Mouse (Mus musculus): Measurements from ENCODE around the gene Sele.
"Not testable (repeated sequence)": the region's sequence is repeated elsewhere in the genome, so short reads cannot be mapped to it uniquely, and the experiment has no call there.

Gene Sele

DNA sequence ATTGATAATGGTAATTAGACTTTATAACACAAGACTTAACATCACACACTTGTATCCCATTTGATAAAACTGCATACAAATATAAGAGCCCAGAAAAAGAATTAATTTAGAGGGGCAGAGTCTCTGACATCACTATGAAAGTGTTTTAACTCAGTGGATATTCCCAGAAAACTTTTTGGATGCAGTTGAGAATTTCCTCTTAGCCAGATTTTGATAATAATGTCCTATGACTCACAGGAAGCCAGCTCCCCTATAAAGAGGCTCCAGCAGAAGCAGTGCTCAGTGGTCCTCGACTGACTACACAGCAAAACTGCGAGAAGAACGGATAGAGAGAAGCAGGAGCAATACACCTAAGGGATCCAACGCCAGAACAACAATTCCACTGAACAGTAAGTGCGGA lies at the start of gene Sele:
Gene Sele, plus strand, starts transcription at position 301 of the 400 bp plus-strand sequence.
- DNase-seq (ENCODE audit: low spot score in 2 of 2): no peak

DNA sequence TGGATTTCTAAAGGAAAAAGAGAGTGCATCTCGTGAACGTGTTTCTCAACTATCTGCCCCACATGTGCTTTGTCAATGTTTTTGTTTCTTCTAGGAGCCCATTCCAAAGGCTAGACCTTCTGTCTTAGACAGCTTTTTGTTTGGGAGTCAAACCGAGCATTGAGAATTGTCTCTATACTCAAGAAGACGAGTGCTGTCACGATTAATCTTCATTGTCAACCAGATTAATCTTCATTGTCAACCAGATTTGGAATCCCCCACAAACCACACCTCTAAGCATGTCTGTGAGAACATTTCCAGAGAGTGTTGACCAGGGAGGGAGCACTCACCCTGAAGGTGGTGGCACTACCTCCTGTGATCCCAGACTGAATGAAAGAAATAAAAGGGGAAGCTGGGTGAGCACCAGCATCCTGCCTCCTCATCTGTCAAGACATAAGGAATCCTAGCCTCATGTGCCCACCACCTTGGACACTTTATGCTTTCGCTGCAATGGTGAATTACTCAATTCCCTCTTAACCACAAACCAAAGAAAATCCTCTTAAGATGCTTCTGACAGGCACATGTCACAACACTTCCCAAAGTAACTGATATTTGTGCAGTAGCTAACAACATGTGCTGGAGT lies 46.1 kb upstream of the Sele start:
- no peak for DNase-seq (ENCODE audit: low spot score in 2 of 2)

DNA sequence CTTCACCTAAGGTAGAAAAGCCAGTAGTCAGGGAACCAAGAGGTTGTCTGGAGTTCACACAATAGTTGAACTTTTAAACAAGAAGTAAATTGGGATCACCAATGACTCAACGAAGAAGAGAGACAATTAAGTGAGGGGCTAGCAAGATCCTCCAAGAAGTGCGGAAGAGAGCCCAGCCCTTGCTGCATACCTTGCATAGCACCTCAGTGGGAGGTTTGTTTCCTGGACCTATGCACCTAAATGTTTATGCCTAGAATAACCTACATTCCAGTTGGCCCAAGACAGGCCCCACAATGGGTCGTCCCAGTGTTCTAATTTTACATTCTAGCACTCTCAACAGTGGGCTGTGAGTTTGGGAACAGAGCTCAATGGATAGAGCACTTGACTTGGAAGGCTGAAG lies 43.7 kb upstream of the Sele start:
- no peak for DNase-seq (ENCODE audit: low spot score in 2 of 2)

DNA sequence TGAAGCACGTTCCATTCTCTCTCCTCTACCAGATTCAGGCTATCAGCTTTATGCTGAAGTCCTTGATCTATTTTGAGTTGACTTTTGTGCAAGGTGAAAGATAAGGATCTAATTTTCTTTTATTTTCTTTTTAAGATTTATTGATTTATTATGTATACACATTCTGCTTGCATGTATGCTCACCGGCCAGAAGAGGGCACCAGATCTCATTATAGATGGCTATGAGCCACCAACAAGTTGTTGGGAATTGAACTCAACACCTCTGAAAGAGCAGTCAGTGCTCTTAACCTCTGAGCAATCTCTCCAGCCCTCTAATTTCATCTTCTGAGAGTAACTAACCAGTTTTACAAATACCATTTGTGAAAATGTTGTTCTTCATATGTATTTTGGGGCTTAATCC lies 38.8 kb upstream of the Sele start:
- DNase-seq (ENCODE audit: low spot score in 2 of 2): no peak

DNA sequence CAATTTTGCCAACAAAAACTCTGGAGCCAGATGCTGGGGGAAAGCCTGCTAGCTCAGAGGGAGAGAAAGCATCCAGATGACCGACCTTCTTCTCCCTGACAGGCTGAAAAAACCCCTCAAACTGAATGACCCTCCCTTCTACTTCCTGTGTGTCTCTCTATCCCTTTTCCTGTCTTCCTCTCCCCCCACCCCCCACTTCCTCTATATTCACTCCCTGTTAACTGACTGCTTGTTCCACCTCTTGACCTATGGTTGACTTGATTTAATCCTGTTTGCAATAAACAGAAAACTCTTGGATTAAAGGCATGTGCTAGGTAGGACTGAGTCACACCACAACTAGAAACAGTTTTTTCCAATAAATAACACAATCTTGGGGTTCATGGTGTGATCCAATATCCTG lies 33.4 kb upstream of the Sele start:
- DNase-seq (ENCODE audit: low spot score in 2 of 2): no peak

DNA sequence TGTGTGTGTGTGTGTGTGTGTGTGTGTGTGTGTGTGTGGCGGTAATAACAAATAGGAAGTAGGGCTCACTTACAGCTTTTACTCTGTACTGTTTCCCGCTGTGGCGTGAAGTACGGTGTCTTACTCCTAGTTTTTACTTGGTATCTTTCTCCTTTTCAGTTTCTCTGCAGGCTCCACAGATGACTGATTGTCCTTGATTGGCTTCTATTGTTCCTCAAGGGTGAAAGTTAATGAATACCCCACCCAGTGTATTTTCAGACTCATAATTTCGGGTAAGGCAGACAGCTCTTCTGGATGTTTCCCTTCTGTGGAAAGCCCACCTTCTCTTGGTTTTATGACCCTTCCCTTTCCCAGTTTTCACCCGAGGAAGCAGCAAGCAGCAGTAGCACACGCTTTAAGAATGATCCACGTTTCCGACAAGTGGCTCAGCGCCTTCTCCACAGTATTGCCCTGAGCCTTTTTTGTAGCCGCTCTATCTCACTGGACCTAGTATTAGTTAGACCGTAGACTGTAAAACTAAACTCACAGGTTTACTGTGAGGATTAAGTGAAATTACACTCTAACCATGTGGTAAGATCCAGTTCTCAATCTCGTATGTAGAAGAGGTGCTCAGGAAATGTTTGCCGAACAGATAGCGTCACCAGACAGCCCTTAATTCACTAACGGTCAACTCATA lies 29.7 kb upstream of the Sele start:
- no peak for DNase-seq (ENCODE audit: low spot score in 2 of 2)

DNA sequence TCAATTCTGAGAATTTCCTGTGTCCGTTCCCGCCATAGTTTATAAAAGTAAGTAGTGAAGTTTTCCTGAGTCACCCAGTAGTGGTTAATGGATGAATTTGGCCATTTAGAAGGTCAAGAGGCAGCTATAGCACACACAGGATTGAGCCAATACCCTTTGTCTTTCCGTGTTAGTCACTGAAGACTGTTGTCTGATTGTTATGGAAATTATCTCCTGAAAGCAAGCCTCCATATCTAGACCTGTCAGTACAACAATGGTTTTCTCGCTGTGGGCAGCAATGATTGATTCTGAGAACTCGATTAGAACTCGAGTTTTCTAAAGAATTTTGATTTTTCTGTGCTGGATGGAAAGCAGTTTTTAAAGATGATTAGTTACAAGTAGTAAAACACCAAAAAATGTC lies 28.2 kb upstream of the Sele start:
- DNase-seq (ENCODE audit: low spot score in 2 of 2): no peak

DNA sequence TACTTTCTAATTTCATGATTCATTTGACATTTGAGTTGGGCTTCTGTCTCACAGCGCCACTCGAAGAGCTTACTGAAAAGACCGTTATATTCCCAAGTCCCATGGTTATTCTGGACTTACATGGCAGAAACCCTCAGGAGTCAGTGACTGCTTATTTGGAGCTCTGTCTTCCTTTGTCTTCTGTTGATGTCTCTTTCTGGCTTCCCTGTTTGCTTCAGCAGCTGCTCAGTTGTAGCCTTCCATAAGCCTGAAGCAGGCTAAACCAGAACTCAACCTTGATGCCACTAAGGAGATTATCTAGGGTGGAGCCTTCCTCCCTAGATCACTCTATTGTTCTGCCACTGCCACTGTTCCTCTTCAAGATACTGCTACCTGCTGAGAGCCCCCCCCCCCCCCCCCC lies 27.3 kb upstream of the Sele start:
- DNase-seq (ENCODE audit: low spot score in 2 of 2): not testable (repeated sequence)

DNA sequence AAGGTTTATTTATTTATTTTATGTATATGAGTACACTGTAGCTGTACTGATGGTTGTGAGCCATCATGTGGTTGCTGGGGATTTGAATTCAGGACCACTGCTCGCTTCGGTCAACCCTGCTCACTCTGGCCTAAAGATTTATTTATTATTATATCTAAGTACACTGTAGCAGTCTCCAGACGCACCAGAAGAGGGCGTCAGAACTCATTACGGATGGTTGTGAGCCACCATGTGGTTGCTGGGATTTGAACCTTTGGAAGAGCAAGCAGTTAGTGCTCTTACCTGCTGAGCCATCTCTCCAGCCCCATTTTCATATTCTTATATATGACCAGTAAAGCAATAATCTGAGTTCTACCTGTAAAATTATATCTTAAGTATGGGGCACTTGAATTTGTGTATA lies 25.9 kb upstream of the Sele start:
- not testable (repeated sequence) for DNase-seq (ENCODE audit: low spot score in 2 of 2)

DNA sequence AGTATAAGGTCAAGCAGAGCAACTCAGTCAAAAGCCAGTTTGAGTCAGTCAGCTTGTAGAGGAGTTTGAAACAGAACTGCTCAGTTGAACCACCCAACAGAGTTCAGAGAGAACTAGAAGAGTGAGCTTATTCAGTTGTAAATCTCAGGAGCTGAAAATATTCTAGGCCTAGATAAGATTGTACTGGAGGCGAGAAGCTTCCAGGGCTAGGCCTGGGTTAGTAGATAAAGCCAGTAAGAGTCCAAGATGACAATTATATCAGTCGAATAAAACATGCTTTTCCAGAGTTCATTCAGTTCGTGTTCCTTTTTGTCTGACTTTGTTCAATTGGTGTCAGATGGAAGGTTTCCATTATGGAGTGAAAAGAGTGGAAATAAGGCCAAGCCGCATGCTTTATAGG lies 22.3 kb upstream of the Sele start:
- DNase-seq (ENCODE audit: low spot score in 2 of 2): no peak

DNA sequence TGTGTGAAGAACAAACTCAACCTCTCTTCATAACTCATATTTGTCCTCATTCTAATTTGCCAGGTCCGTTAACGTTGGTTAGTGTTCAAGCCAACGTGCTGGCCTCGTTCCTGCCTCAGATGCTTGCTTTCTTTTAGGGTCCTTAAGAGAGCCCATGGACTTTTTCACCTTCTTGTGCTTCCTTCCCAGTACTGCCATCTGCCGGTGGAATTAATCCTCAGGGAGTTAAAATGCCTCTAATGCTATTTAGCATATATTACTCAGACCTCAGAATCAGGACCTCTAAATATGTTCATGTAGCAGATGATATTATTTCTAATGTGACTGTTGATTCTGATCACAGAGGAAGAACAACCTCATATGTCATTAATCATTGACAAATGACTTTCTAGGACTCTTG lies 20.6 kb upstream of the Sele start:
- no peak for DNase-seq (ENCODE audit: low spot score in 2 of 2)

DNA sequence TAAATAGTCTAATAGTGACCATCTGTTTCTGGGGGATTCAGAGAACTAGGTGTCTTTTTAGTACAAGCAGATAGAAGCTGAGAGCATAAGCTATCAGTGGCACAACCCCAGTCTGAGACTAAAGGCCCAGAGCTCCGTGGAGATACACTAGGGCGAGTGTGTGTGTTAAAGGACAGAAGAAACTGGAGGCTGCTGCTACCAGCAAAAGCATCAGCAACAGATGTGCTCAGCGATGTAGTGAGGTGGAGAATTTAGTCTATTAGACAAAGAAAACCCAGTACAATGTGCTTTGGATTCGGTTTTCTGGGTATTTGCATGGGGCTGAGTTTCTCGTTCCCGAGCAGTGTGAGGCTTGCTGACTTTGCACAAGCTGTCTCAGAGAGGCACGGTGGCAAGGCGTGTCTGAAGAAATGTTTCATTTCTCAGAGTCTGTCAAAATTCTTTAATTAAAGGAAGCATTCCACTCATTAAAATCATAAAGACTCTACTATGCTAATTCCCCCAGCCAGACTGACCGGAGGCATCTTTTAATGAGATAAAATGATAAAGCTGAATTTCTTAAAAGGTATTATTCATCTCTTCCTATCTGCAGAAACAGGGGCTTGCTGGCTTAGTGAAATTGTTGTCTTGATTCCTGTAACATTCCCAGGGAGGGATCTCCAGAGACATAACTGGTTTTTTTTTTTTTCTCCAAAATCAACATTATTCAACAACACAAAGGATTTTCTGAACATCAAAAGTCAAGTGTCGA lies 7.5 kb upstream of the Sele start:
- no peak for DNase-seq (ENCODE audit: low spot score in 2 of 2)

DNA sequence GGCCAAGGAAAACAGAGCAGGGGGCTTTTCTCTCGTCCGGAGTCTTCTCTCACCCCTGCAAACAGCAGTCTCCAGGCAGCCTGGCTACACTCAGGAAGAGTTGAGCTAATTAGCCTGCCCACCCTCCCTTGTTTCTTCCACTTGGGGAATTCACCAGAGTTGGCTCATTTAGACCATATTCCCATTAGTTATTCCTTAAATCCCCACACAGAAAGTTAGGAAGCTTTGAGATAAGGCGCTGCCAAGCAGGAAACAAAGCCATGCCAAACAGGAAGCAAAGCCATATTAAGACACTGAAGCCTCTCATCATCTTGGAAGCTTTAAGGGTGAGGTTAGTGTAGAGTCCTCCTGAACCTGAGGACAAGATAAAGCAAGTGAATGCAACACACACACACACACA lies 4.5 kb upstream of the Sele start:
- DNase-seq (ENCODE audit: low spot score in 2 of 2): no peak

DNA sequence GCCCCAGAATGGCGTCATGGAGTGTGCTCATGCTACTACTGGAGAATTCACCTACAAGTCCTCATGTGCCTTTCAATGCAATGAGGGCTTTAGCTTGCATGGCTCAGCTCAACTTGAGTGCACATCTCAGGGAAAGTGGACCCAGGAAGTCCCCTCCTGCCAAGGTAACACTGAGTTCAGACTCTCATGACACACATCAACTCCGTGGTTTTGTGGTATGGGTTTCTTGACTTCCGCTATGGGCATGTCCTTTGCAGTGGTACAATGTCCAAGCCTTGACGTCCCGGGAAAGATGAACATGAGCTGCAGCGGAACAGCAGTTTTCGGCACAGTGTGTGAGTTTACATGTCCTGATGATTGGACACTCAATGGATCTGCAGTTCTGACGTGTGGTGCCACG lies 5.5 kb downstream of the Sele start:
- no peak for DNase-seq (ENCODE audit: low spot score in 2 of 2)

DNA sequence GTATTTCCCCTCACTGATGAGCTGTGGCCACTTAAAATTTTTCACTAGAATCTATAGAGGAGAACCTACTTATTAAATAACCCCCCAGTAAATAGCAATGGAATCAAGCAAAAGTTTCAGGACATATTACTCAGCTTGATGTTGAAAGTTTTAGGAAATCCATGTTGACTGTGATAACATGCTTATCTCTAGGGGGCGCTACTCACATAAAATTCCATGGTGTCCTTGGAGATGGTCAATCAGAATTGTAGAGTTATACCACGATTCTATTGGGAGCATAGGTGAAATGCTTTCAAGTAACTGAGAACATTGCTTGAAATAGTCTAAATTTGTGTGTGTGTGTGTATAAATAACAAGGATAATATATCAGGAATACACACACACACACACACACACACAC lies 6.8 kb downstream of the Sele start:
- no peak for DNase-seq (ENCODE audit: low spot score in 2 of 2)

DNA sequence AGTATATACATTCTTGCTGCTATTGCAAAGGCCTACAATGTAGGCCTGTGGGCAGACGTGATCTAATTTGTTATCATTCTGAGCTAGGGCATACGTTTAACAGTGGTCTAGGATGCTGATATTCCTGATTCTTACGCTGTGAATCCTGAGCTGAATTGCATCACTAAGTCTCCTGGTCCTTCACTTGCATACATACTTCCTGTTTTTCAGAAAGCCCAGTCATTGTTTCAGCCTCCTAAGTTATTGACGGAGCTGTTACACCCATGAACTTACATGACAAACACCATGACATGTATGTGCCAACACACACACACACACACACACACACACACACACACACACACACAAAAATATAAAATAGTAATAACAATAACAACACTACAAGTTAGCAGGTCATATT lies 12.0 kb downstream of the Sele start:
- DNase-seq (ENCODE audit: low spot score in 2 of 2): no peak

DNA sequence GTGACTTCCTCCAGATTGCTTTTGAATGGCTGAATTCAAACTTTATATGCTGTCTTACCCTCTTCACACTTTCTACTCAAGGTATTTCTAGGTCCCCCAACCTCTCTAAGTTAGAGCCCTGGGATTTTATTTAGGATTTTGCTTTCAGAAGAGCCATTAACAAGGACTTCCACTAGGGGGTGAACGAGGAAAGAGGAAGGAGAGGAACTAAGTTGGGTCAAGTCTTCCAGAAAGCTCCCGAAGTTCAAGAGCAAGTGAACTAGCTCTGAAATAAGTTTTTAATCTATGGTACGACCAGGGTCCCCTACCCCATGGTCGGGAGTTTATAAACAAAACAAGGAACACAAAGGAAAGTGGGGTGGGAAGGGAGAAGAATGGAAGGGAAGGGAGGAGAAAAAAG lies 13.2 kb downstream of the Sele start:
- DNase-seq (ENCODE audit: low spot score in 2 of 2): no peak

DNA sequence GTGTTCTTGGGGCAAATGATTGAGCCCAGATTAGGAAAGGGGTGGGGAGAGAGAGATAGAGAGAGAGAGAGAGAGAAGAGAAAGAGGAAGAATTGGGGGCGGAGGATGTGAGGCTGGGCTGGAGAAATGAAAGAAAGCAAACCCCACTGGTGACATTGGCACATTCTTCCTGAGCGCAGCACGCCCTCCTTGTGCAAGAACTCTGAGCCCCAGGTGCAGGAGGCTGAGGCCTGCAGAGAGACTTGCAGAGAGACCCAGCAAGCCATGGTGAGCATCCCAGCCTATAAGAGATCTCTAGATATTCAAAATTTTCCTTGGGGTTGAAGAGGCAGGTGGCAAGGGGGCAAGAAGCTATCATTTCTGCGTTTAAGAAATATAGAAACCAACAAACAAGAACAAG lies 13.9 kb downstream of the Sele start, which contains the start of gene Sell:
Gene Sell, plus strand, starts transcription at position 58 of the 400 bp plus-strand sequence.
- no peak for DNase-seq (ENCODE audit: low spot score in 2 of 2)

DNA sequence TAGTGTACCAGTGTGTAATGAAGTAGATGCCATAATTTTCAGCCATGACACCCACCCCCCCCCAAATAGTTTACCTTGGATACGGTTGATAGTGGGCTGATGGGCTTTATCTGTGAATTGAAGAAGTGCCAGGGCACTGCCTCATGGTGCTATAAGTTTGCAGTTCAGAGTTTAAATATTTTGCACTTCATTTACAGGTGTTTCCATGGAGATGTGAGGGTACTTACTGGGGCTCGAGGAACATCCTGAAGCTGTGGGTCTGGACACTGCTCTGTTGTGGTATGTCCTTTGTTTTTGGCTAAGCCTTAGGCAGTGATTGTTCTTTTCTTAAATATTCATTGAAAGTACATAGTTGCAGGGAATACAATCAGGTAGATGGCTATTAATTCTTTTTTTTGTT lies 14.8 kb downstream of the Sele start:
- DNase-seq (ENCODE audit: low spot score in 2 of 2): no peak

DNA sequence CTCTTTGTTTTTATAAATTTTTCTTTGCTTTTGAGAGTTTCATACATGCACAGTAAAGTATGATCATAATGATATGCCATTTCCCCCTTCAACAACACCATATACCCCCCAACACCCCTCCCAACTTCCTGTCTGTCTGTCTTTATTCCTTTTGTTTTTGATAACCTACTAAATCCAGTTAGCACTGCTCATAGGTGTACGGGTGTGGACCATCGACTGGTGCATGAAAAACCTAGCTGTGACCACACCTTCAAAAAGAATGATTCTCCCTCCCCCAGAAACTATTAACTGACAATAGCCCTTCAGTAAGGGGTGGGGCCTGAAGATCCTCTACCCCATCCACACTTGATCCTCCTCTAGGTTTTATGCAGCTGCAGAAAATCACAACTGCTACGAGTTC lies 15.7 kb downstream of the Sele start:
- no peak for DNase-seq (ENCODE audit: low spot score in 2 of 2)

DNA sequence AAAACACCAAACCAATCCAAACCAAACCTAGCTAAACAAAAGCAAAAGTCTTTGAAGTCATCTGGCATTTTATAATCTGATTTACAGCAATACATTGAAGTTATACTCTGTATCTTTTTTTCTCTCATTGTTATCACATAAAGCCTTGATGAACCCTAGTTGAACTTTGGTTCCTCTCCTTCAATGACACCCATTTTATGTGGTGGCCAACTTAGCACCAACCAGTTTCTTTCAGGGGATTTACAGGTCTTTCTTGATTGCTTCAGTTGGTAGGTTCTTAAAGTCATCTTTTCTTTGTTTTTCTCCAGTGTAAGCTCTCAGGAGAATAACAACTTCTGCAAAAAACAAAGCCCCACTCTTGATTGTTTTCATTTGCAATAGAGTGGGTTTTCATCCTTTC lies 21.2 kb downstream of the Sele start:
- no peak for DNase-seq (ENCODE audit: low spot score in 2 of 2)

DNA sequence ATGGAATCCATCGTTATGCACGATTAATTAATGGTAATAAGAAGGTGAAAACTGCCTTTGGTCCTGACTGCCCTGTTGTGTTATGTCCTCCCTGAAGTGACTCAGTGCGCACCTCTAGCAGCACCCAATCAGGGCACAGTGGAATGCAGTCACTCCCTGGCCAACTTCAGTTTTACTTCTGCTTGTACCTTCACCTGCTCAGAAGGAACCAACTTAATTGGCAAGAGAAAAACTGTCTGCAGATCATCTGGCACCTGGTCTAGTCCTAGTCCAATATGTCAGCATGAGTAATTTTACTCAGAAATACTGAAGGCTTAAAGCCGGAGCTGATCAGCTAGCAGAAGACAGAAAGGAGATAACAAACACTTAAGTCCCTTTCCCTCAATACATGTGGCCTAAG lies 22.4 kb downstream of the Sele start:
- DNase-seq (ENCODE audit: low spot score in 2 of 2): no peak

DNA sequence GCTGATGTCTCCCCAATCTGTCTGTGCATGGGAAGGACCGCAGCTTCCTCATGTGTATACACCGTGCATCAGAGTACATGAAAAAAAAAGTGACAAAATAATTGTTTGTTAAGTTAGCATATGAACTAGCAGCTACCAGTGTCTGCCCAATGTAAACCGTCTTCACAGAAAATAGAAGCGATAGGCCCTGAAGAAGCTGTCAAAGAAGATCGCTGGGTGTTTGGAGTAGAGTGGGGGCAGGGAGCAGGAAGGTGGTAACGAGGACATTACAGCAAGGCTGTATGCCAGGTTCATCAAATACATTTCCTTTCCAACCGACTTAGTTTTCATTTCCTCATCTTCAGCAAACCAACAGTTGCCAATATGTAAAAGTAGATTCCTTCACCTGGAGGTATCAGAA lies 23.1 kb downstream of the Sele start:
- no peak for DNase-seq (ENCODE audit: low spot score in 2 of 2)

All from urinary bladder, adult 18-20 months (tissue).